Mouse (Mus musculus): ENCODE measurements around the gene Npnt. TPM values are rescaled to one million over a fixed set of nuclear protein-coding genes. Genes with fewer than 3 reads are reported as not detected.
A peak's percentile ranks its signal among the peaks of the same experiment; 100 is the strongest.

The Npnt gene
- total and polyA plus RNA-seq, 2 experiments from 2014 or later: 0.73 to 2.1 TPM

DNA sequence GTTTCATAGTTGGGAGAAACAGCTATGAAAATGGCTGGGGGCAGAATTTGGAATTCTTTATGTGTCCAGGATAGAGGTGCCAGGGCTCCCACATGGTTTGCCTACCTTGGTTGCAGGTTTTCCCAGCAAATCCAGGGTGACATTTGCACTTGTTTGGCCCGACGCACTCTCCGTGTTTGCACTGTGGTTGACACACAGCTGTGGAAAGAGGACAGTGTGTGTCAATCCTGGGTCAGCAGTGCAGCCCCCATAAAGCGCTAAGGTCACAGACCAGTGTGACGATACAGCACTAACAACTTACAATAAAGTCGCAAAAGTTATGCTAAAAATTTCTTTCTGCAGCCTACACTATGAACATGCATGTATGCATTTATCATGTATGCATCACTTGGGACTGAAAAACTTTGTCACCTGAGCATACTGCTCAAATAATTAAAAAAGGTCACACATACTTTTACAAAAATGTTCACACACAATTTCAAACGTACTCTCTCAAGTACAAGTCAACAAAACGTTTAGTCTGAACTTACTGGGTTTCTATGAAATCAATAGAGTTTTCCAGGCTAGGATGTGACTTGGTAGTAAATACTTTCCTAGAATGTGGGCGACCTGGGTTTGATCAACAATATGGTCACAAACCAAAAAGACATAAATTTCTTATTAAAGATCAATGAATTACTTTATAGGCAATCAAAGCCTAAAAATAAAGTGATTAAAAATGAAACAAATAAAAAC lies 32.6 kb downstream of the Npnt start:
- ATAC-seq (ENCODE audit: insufficient read depth, low read depth): no peak
- WGBS: 88% methylated on average over 9 of the region's 9 CpGs
- no peak for DNase-seq (ENCODE audit: low spot score)
- H3K9ac ChIP-seq (replicated peaks; ENCODE audit: low read depth, low read length): no peak overlapping the region
- no peak overlapping the region for H3K27ac ChIP-seq (ENCODE audit: low read depth)
- no peaks in the 10 kb centered on the region for H3K4me1 ChIP-seq (ENCODE audit: control insufficient read depth, insufficient read depth)
- no peak overlapping the region for H3K4me2 ChIP-seq (ENCODE audit: low read depth, low read length)
- no peaks in the 10 kb centered on the region for H3K9me3 ChIP-seq (replicated peaks; ENCODE audit: control insufficient read depth, low read length)
- no peaks in the 10 kb centered on the region for H3K27me3 ChIP-seq (ENCODE audit: control insufficient read depth, insufficient read depth, low read length)
- H3K4me3 ChIP-seq (ENCODE audit: low read depth, low read length): no peak overlapping the region
- TF ChIP-seq EP300 (IDR thresholded peaks at IDR 0.05; ENCODE audit: low read depth): no peak
- TF ChIP-seq CTCF (IDR thresholded peaks at IDR 0.05; ENCODE audit: low read depth): no peak
- no peaks in the 10 kb centered on the region for H3K36me3 ChIP-seq (replicated peaks; ENCODE audit: control insufficient read depth, insufficient read depth, low read length)

DNA sequence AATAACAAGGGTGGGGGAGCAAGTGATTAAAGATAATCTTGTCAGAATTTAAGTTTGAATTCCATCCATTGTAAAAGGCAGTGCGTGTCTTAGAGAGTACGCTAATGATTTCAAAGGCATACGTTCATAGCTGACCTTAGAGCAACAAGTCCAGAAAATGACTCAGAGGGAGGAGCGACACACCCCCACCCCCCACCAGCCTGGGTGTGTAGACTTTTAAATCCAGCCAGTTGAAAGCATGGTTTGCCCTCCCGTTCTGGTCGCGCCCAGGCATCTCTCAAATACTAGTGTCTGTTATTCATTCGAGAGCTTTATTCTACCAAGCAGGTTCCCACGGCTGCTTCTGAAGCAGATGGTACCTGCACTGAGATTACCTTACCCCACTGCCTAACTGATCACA lies 34.4 kb downstream of the Npnt start:
- ATAC-seq (ENCODE audit: insufficient read depth, low read depth) (no peak), DNase-seq (ENCODE audit: low spot score) (no peak)
- Histone ChIP-seq H3K9ac (replicated peaks; ENCODE audit: low read depth, low read length) (no peak overlapping the region), H3K4me2 (ENCODE audit: low read depth, low read length) (no peak overlapping the region), H3K4me1 (ENCODE audit: control insufficient read depth, insufficient read depth) (no peaks in the 10 kb centered on the region), H3K4me3 (ENCODE audit: low read depth, low read length) (no peak overlapping the region), H3K27me3 (ENCODE audit: control insufficient read depth, insufficient read depth, low read length) (no peaks in the 10 kb centered on the region), H3K9me3 (replicated peaks; ENCODE audit: control insufficient read depth, low read length) (no peaks in the 10 kb centered on the region), H3K36me3 (replicated peaks; ENCODE audit: control insufficient read depth, insufficient read depth, low read length) (no peaks in the 10 kb centered on the region), H3K27ac (ENCODE audit: low read depth) (no peak overlapping the region)
- TF ChIP-seq CTCF (IDR thresholded peaks at IDR 0.05; ENCODE audit: low read depth) (no peak), EP300 (IDR thresholded peaks at IDR 0.05; ENCODE audit: low read depth) (no peak)
- WGBS: 81% methylated on average over 9 of the region's 9 CpGs

DNA sequence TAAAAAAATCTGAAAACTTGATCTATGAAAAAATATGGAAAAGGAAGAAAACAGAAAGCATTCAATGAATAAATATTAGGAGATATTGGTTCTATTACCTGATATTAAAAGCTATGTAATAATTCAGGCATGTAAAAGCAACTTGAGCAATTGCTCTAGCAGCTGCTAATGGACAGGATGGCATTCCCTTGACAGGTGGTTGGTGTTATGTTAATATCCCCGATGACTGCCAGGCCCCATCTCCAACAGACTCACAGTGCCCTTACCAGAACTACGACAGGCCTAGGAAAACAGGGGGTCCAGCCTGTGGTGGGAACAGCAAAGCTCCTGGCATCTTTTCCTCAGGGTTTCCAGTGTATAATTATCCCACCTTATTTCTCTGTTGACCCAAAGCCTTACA lies 37.7 kb downstream of the Npnt start:
- TF ChIP-seq EP300 (IDR thresholded peaks at IDR 0.05; ENCODE audit: low read depth) (no peak), CTCF (IDR thresholded peaks at IDR 0.05; ENCODE audit: low read depth) (no peak)
- H3K4me1 ChIP-seq (ENCODE audit: control insufficient read depth, insufficient read depth): no peaks in the 10 kb centered on the region
- no peak overlapping the region for H3K27ac ChIP-seq (ENCODE audit: low read depth)
- no peak overlapping the region for H3K4me3 ChIP-seq (ENCODE audit: low read depth, low read length)
- H3K9ac ChIP-seq (replicated peaks; ENCODE audit: low read depth, low read length): no peak overlapping the region
- no peak overlapping the region for H3K4me2 ChIP-seq (ENCODE audit: low read depth, low read length)
- ATAC-seq (ENCODE audit: insufficient read depth, low read depth): no peak
- no peak for DNase-seq (ENCODE audit: low spot score)
- 83% methylated on average over 2 of the region's 2 CpGs for WGBS
- no peaks in the 10 kb centered on the region for H3K36me3 ChIP-seq (replicated peaks; ENCODE audit: control insufficient read depth, insufficient read depth, low read length)
- no peaks in the 10 kb centered on the region for H3K9me3 ChIP-seq (replicated peaks; ENCODE audit: control insufficient read depth, low read length)
- no peaks in the 10 kb centered on the region for H3K27me3 ChIP-seq (ENCODE audit: control insufficient read depth, insufficient read depth, low read length)

DNA sequence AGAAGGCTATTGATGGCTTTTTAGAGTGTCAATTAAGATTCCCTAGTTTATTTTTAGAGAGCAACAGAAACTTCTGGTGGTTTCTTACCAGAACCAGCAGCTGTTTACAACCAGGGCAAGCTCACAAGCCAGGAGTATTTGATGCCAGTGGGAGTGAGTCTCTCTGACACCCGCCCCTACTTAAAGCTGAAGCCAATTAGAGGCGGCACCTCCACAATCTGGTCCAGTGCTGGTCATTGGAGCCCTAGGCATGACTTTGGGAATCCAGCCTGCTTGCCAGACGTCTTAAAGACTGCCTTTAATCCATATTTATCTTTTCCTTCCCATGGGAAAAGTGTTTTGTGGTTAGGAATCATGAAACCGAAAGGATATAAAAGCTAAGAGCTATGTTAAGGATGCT lies 38.4 kb downstream of the Npnt start:
- Histone ChIP-seq H3K9ac (replicated peaks; ENCODE audit: low read depth, low read length) (no peak overlapping the region), H3K27me3 (ENCODE audit: control insufficient read depth, insufficient read depth, low read length) (no peaks in the 10 kb centered on the region), H3K9me3 (replicated peaks; ENCODE audit: control insufficient read depth, low read length) (no peaks in the 10 kb centered on the region), H3K36me3 (replicated peaks; ENCODE audit: control insufficient read depth, insufficient read depth, low read length) (no peaks in the 10 kb centered on the region), H3K4me2 (ENCODE audit: low read depth, low read length) (no peak overlapping the region), H3K4me3 (ENCODE audit: low read depth, low read length) (no peak overlapping the region), H3K27ac (ENCODE audit: low read depth) (no peak overlapping the region), H3K4me1 (ENCODE audit: control insufficient read depth, insufficient read depth) (no peaks in the 10 kb centered on the region)
- ATAC-seq (ENCODE audit: insufficient read depth, low read depth) (no peak), DNase-seq (ENCODE audit: low spot score) (no peak)
- TF ChIP-seq CTCF (IDR thresholded peaks at IDR 0.05; ENCODE audit: low read depth): no peak
- TF ChIP-seq EP300 (IDR thresholded peaks at IDR 0.05; ENCODE audit: low read depth): no peak
- 57% methylated on average over 4 of the region's 4 CpGs for WGBS

DNA sequence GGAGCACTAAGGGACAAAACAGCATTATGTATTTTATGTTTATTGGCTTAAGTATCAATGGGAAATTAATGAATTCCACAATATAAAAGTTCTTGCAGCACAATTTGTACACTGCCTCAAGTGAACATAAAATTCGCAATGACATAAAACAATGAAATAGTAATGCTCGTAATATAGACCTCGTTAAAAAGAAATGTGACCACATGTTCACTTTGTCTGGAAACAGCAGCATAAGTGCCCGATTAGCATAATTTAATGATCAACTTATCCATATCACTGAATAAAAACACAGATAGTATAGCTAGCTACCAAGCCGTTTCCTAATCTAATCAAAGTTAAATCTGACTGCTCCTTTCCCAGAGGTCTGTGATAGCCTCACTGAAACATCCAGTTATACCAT lies 39.4 kb downstream of the Npnt start:
- H3K4me1 ChIP-seq (ENCODE audit: control insufficient read depth, insufficient read depth): no peaks in the 10 kb centered on the region
- WGBS: 80% methylated on average over 5 of the region's 5 CpGs
- DNase-seq (ENCODE audit: low spot score): no peak

DNA sequence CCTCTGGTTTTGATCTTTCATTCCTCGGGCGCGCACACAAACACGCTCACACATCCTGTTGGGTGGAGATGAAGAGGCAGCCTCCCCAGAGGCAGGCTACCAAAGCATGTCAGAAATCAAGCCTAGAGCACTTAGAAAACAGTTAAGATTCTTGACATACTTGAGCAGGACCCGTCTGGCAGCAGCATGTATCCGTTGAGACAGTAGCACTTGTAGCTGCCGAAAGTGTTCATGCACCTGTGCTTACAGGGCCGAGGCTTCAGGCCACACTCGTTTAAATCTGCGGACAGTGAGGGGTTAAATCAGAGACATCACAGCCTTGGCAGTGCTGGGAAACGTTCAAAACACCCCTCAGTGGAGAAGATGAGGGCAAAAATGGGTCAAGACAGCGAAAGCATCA lies 40.4 kb downstream of the Npnt start:
- H3K4me2 ChIP-seq (ENCODE audit: low read depth, low read length): peak overlapping the region; percentile 14; the same call in 1 of the 2 replicates
- no peaks in the 10 kb centered on the region for H3K27me3 ChIP-seq (ENCODE audit: control insufficient read depth, insufficient read depth, low read length)
- H3K36me3 ChIP-seq (replicated peaks; ENCODE audit: control insufficient read depth, insufficient read depth, low read length): no peaks in the 10 kb centered on the region
- no peak for ATAC-seq (ENCODE audit: insufficient read depth, low read depth)
- H3K9me3 ChIP-seq (replicated peaks; ENCODE audit: control insufficient read depth, low read length): no peaks in the 10 kb centered on the region
- no peaks in the 10 kb centered on the region for H3K4me1 ChIP-seq (ENCODE audit: control insufficient read depth, insufficient read depth)
- no peak for DNase-seq (ENCODE audit: low spot score)
- WGBS: 25% methylated on average over 12 of the region's 12 CpGs
- H3K4me3 ChIP-seq (ENCODE audit: low read depth, low read length): no peak overlapping the region
- H3K9ac ChIP-seq (replicated peaks; ENCODE audit: low read depth, low read length): no peak overlapping the region
- H3K27ac ChIP-seq (ENCODE audit: low read depth): no peak overlapping the region
- TF ChIP-seq EP300 (IDR thresholded peaks at IDR 0.05; ENCODE audit: low read depth): no peak
- no peak for TF ChIP-seq CTCF (IDR thresholded peaks at IDR 0.05; ENCODE audit: low read depth)

More for the DNA sequence above, 39.4 kb downstream of the Npnt start:
- TF ChIP-seq EP300 (IDR thresholded peaks at IDR 0.05; ENCODE audit: low read depth) (no peak), CTCF (IDR thresholded peaks at IDR 0.05; ENCODE audit: low read depth) (no peak)
- H3K9me3 ChIP-seq (replicated peaks; ENCODE audit: control insufficient read depth, low read length): no peaks in the 10 kb centered on the region
- no peak overlapping the region for H3K9ac ChIP-seq (replicated peaks; ENCODE audit: low read depth, low read length)
- no peaks in the 10 kb centered on the region for H3K36me3 ChIP-seq (replicated peaks; ENCODE audit: control insufficient read depth, insufficient read depth, low read length)
- no peaks in the 10 kb centered on the region for H3K27me3 ChIP-seq (ENCODE audit: control insufficient read depth, insufficient read depth, low read length)
- no peak overlapping the region for H3K4me3 ChIP-seq (ENCODE audit: low read depth, low read length)
- ATAC-seq (ENCODE audit: insufficient read depth, low read depth): no peak
- no peak overlapping the region for H3K4me2 ChIP-seq (ENCODE audit: low read depth, low read length)
- no peak overlapping the region for H3K27ac ChIP-seq (ENCODE audit: low read depth)

Data from heart, postnatal 0 days (tissue).